Mouse (Mus musculus): ENCODE data around the gene Ahcyl1.

GRCm38 (mm10) chr3:107689245-107689644, 7.1 kb downstream of the Ahcyl1 start:
- no peak for TF ChIP-seq EP300 (IDR thresholded peaks at IDR 0.05; ENCODE audit: low read depth)
- TF ChIP-seq CTCF (IDR thresholded peaks at IDR 0.05; ENCODE audit: low read depth), result no peak
